Mouse (Mus musculus) liver, embryonic 16.5 days (tissue): Measurements from ENCODE around the gene Med10. TPM values are rescaled to one million over a fixed set of nuclear protein-coding genes. Genes with fewer than 3 reads are reported as not detected.

Source experiments
- ATAC-seq: fragments of 200-750 bp; cut with Nextera tagmentation; 2 replicates; pipeline ENCODE4 v1.8.0; 2017; ENCODE audit warnings: low read depth, mild to moderate bottlenecking, moderate number of reproducible peaks, moderate library complexity
- H3K27ac ChIP-seq: fragments of 300-500 bp; sonication (generic); 2 replicates; pipeline ENCODE4 v1.5.1; 2014; ENCODE audit warnings: mild to moderate bottlenecking, low read length
- H3K27me3 ChIP-seq: fragments of 300-500 bp; sonication (generic); 2 replicates; pipeline ENCODE4 v1.6.1; 2014; ENCODE audit warnings: low read depth, low read length, mixed read lengths; ENCODE audit not compliant: control insufficient read depth, insufficient read depth
- H3K36me3 ChIP-seq: fragments of 300-500 bp; sonication (generic); 2 replicates; pipeline ENCODE4 v1.6.1; 2014; ENCODE audit warnings: mild to moderate bottlenecking; ENCODE audit not compliant: control insufficient read depth, insufficient read depth
- H3K4me1 ChIP-seq: fragments of 300-500 bp; sonication (generic); 2 replicates; pipeline ENCODE4 v1.6.1; 2014; ENCODE audit warnings: low read depth, low read length, mixed read lengths; ENCODE audit not compliant: control insufficient read depth
- H3K4me2 ChIP-seq: fragments of 300-500 bp; sonication (generic); 2 replicates; pipeline ENCODE4 v1.6.1; 2014; ENCODE audit warnings: low read depth, low read length, mixed read lengths
- H3K4me3 ChIP-seq: fragments of 300-500 bp; sonication (generic); 2 replicates; pipeline ENCODE4 v1.5.1; 2014; ENCODE audit warnings: low read depth, mild to moderate bottlenecking, low read length
- H3K9ac ChIP-seq: fragments of 300-500 bp; sonication (generic); 2 replicates; pipeline ENCODE4 v1.6.1; 2014; ENCODE audit warnings: low read depth, low read length
- H3K9me3 ChIP-seq: fragments of 300-500 bp; sonication (generic); replicated peaks from 2 replicates; pipeline ENCODE4 v1.6.1; 2016; ENCODE audit warnings: low read length; ENCODE audit not compliant: control insufficient read depth
- WGBS: fragments of 180-500 bp; shearing (Covaris S2); extraction: QIAGEN DNeasy Blood & Tissue Kit; methylation state at CpG from one replicate; pipeline ENCODE4 v1.1.7; 2014; ENCODE audit not compliant: insufficient replicate concordance; 5-methylcytosine and 5-hydroxymethylcytosine counted together
- polyA plus RNA-seq: library from polyadenylated mRNA; unstranded; fragments of >200 nt; fragmentation: Nextera tagmentation; extraction: Ambion mirVana; gene quantifications from 2 replicates; pipeline ENCODE4 v1.2.1, GENCODE M21; 2015

Gene Med10
- polyA plus RNA-seq, 1 experiment from 2014 or later: 35.5 TPM

GRCm38 (mm10) chr13:69821169-69821822, 19.1 kb downstream of the Med10 start:
- no peak overlapping the region for H3K27ac ChIP-seq

GRCm38 (mm10) chr13:69823920-69824637, 21.9 kb downstream of the Med10 start:
- H3K27ac ChIP-seq: no peak overlapping the region
- no peak overlapping the region for H3K4me2 ChIP-seq
- no peaks in the 10 kb centered on the region for H3K36me3 ChIP-seq
- ATAC-seq: no peak
- H3K9ac ChIP-seq: no peak overlapping the region
- H3K4me3 ChIP-seq: no peak overlapping the region
- no peaks in the 10 kb centered on the region for H3K4me1 ChIP-seq
- H3K27me3 ChIP-seq: no peaks in the 10 kb centered on the region
- WGBS: 72% methylated on average over 19 of the region's 19 CpGs
- no peaks in the 10 kb centered on the region for H3K9me3 ChIP-seq

More at GRCm38 (mm10) chr13:69821169-69821822, 19.1 kb downstream of the Med10 start:
- 32% methylated on average over 3 of the region's 3 CpGs for WGBS
- Histone ChIP-seq H3K4me3 (no peak overlapping the region), H3K9ac (no peak overlapping the region), H3K27me3 (no peaks in the 10 kb centered on the region), H3K36me3 (no peaks in the 10 kb centered on the region; the same call in 1 of the 2 replicates), H3K9me3 (no peaks in the 10 kb centered on the region), H3K4me2 (no peak overlapping the region), H3K4me1 (no peaks in the 10 kb centered on the region)
- ATAC-seq: no peak

- H3K27ac ChIP-seq: no peak overlapping the region
- H3K4me2 ChIP-seq: no peak overlapping the region
- no peaks in the 10 kb centered on the region for H3K4me1 ChIP-seq
- H3K36me3 ChIP-seq: no peaks in the 10 kb centered on the region
- ATAC-seq: no peak
- WGBS: 34% methylated on average over 8 of the region's 8 CpGs
- no peaks in the 10 kb centered on the region for H3K9me3 ChIP-seq
- no peak overlapping the region for H3K9ac ChIP-seq
- no peak overlapping the region for H3K4me3 ChIP-seq
- H3K27me3 ChIP-seq: no peaks in the 10 kb centered on the region
Observed at GRCm38 (mm10) chr13:69825396-69826095, 23.4 kb downstream of the Med10 start.

GRCm38 (mm10) chr13:69830606-69831005, 28.4 kb downstream of the Med10 start:
- ATAC-seq: no peak
- H3K27me3 ChIP-seq: no peaks in the 10 kb centered on the region
- 79% methylated on average over 8 of the region's 8 CpGs for WGBS

GRCm38 (mm10) chr13:69832578-69832977, 30.4 kb downstream of the Med10 start:
- no peaks in the 10 kb centered on the region for H3K9me3 ChIP-seq
- no peak overlapping the region for H3K9ac ChIP-seq
- H3K27me3 ChIP-seq: no peaks in the 10 kb centered on the region
- 77% methylated on average over 9 of the region's 9 CpGs for WGBS
- no peak overlapping the region for H3K4me2 ChIP-seq
- ATAC-seq: no peak
- H3K4me3 ChIP-seq: no peak overlapping the region
- H3K36me3 ChIP-seq: no peaks in the 10 kb centered on the region
- H3K27ac ChIP-seq: no peak overlapping the region
- H3K4me1 ChIP-seq: no peaks in the 10 kb centered on the region

More at GRCm38 (mm10) chr13:69830606-69831005, 28.4 kb downstream of the Med10 start:
- H3K4me2 ChIP-seq: no peak overlapping the region
- no peak overlapping the region for H3K27ac ChIP-seq
- H3K4me1 ChIP-seq: no peaks in the 10 kb centered on the region
- no peaks in the 10 kb centered on the region for H3K36me3 ChIP-seq
- H3K9me3 ChIP-seq: no peaks in the 10 kb centered on the region
- H3K9ac ChIP-seq: no peak overlapping the region
- H3K4me3 ChIP-seq: no peak overlapping the region

DNA sequence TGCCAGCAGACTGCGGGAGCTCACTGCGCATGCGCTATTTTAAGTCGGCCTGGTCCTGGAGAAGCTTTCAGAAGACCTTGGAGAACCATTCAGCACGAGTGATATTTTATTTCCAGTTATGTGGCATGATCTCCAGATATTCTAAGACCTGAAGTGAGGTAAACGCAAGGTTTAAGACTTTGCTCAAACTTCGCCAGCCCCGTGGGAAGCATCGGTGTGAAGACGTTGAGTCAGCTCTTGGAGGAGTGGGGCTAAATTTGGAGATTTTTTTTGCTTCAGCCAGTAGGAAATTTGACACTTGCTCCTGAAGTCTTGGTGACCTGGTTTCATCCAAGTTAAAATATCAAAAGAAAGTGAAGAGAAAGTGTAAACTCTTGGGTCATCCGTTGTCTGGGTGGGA, 31.2 kb downstream of the Med10 start:
- Histone ChIP-seq H3K36me3 (no peaks in the 10 kb centered on the region), H3K4me2 (no peak overlapping the region), H3K4me3 (no peak overlapping the region), H3K27ac (no peak overlapping the region), H3K9ac (no peak overlapping the region), H3K27me3 (no peaks in the 10 kb centered on the region), H3K4me1 (no peaks in the 10 kb centered on the region), H3K9me3 (no peaks in the 10 kb centered on the region)
- no peak for ATAC-seq
- 78% methylated on average over 11 of the region's 11 CpGs for WGBS

GRCm38 (mm10) chr13:69845592-69845991, 43.4 kb downstream of the Med10 start:
- no peaks in the 10 kb centered on the region for H3K9me3 ChIP-seq
- no peaks in the 10 kb centered on the region for H3K27me3 ChIP-seq
- 52% methylated on average over 1 of the region's 1 CpGs for WGBS
- H3K27ac ChIP-seq: no peak overlapping the region
- H3K4me2 ChIP-seq: no peak overlapping the region
- no peaks in the 10 kb centered on the region for H3K4me1 ChIP-seq
- no peaks in the 10 kb centered on the region for H3K36me3 ChIP-seq
- H3K4me3 ChIP-seq: no peak overlapping the region
- ATAC-seq: no peak
- H3K9ac ChIP-seq: no peak overlapping the region

DNA sequence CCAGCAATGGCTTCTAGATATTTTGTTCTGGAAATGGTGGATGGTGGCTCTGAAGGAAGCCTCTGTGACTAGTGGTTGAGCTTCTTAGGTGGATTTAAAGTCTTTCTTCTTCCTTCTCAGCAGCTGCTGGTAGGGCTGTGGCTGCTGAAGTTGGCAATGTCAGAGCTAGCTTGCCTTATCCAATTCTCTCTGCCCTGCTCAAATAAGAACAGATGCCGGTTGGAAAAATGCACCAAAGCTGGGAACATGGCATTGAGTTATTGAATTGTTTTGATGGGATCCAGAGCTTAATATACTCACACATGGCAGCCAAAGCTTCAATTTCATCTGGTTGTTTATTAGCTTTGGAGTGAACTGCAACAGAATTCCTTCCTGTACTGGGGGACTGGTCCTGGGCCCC, 47.4 kb downstream of the Med10 start:
- H3K4me3 ChIP-seq: no peak overlapping the region
- no peaks in the 10 kb centered on the region for H3K27me3 ChIP-seq
- H3K4me2 ChIP-seq: no peak overlapping the region
- no peak overlapping the region for H3K9ac ChIP-seq
- H3K27ac ChIP-seq: no peak overlapping the region
- no peaks in the 10 kb centered on the region for H3K4me1 ChIP-seq
- no peak for ATAC-seq
- H3K36me3 ChIP-seq: no peaks in the 10 kb centered on the region
- H3K9me3 ChIP-seq: no peaks in the 10 kb centered on the region
- WGBS: 60% methylated on average over 1 of the region's 1 CpGs

- Histone ChIP-seq H3K9ac (no peak overlapping the region), H3K4me3 (no peak overlapping the region), H3K4me2 (no peak overlapping the region), H3K27ac (no peak overlapping the region), H3K4me1 (no peaks in the 10 kb centered on the region), H3K27me3 (no peaks in the 10 kb centered on the region), H3K9me3 (no peaks in the 10 kb centered on the region), H3K36me3 (no peaks in the 10 kb centered on the region)
- ATAC-seq: no peak
- WGBS: 41% methylated on average over 5 of the region's 5 CpGs
Observed at GRCm38 (mm10) chr13:69852313-69852712, 50.1 kb downstream of the Med10 start.
